Mouse (Mus musculus) hindbrain, embryonic 13.5 days (tissue): ENCODE measurements at regions not wholly inside any gene's neighbourhood (a gene's known extent, or its start where the extent isn't known, plus 50 kb on each side); places are given as distances from the start of the nearest gene placed in this dataset.
A peak's percentile ranks its signal among the peaks of the same experiment; 100 is the strongest.

Experiments
- ATAC-seq: fragments of 200-750 bp; cut with Nextera tagmentation; 2 replicates; pipeline ENCODE4 v1.8.0; 2017; ENCODE audit warnings: moderate TSS enrichment; ENCODE audit not compliant: low FRiP score
- H3K27ac ChIP-seq: fragments of 300-500 bp; sonication (generic); 2 replicates; pipeline ENCODE4 v1.5.1; 2015; ENCODE audit warnings: inconsistent platforms, mild to moderate bottlenecking, moderate library complexity
- H3K27me3 ChIP-seq: fragments of 300-500 bp; sonication (generic); 2 replicates; pipeline ENCODE4 v1.6.1; 2015; ENCODE audit warnings: mild to moderate bottlenecking, inconsistent platforms
- H3K36me3 ChIP-seq: fragments of 300-500 bp; sonication (generic); 2 replicates; pipeline ENCODE4 v1.6.1; 2015; ENCODE audit warnings: mild to moderate bottlenecking, inconsistent platforms
- H3K4me1 ChIP-seq: fragments of 300-500 bp; sonication (generic); replicated peaks from 2 replicates; pipeline ENCODE4 v1.6.1; 2015; ENCODE audit warnings: inconsistent platforms
- H3K4me2 ChIP-seq: fragments of 300-500 bp; sonication (generic); 2 replicates; pipeline ENCODE4 v1.6.1; 2015; ENCODE audit warnings: inconsistent platforms, mild to moderate bottlenecking, moderate library complexity
- H3K4me3 ChIP-seq: fragments of 300-500 bp; sonication (generic); 2 replicates; pipeline ENCODE4 v1.5.1; 2015; ENCODE audit warnings: mild to moderate bottlenecking, inconsistent platforms
- H3K9ac ChIP-seq: fragments of 300-500 bp; sonication (generic); 2 replicates; pipeline ENCODE4 v1.6.1; 2015; ENCODE audit warnings: mild to moderate bottlenecking, inconsistent platforms
- H3K9me3 ChIP-seq: fragments of 300-500 bp; sonication (generic); 2 replicates; pipeline ENCODE4 v1.6.1; 2016; ENCODE audit warnings: inconsistent platforms
- WGBS: fragments of 180-500 bp; shearing (Covaris S2); methylation state at CpG from one replicate; pipeline ENCODE4 v1.1.7; 2015; 5-methylcytosine and 5-hydroxymethylcytosine counted together

DNA sequence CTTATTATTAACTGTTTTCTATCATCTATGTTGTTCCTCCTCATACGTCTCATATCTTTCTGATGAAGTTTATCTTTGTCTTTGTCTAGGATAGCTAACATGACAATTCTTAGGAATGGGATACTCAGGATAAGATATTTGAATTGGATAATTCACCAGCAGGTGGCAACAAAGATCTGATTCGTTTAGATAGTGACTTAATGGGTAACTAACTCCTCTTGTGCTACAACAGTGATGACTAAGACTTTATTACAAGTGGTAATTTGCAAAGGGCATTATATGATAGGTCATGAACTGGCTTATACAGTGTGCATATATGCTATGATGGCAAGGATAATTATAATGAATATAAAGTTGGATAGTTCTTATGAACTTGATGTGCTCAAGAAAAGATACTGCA is 1207.9 kb downstream of the Nxph1 start:
- H3K4me1 ChIP-seq, result no peaks in the 10 kb centered on the region
- WGBS, result 63% methylated on average over 2 of the region's 2 CpGs
- H3K27ac ChIP-seq, result no peak overlapping the region
- H3K4me3 ChIP-seq, result no peak overlapping the region
- no peaks in the 10 kb centered on the region for H3K36me3 ChIP-seq
- H3K9me3 ChIP-seq, result no peaks in the 10 kb centered on the region
- no peak for ATAC-seq
- no peak overlapping the region for H3K9ac ChIP-seq
- H3K27me3 ChIP-seq, result no peaks in the 10 kb centered on the region
- no peak overlapping the region for H3K4me2 ChIP-seq

GRCm38 (mm10) chr6:10181590-10182183 is 1233.5 kb downstream of the Nxph1 start:
- Histone ChIP-seq H3K27ac (no peak overlapping the region), H3K36me3 (no peaks in the 10 kb centered on the region), H3K9ac (no peak overlapping the region), H3K27me3 (no peaks in the 10 kb centered on the region), H3K4me2 (no peak overlapping the region), H3K4me3 (no peak overlapping the region), H3K9me3 (0 out of 2 replicates have a peak, but pooled peaks cover 7% of the 10 kb centered on the region), H3K4me1 (no peaks in the 10 kb centered on the region)
- 71% methylated on average over 7 of the region's 7 CpGs for WGBS
- peak; percentile 80 for ATAC-seq

- Histone ChIP-seq H3K4me1 (no peaks in the 10 kb centered on the region), H3K4me3 (no peak overlapping the region), H3K9ac (no peak overlapping the region), H3K27ac (no peak overlapping the region), H3K27me3 (no peaks in the 10 kb centered on the region), H3K4me2 (no peak overlapping the region), H3K9me3 (0 out of 2 replicates have a peak, but pooled peaks cover 7% of the 10 kb centered on the region), H3K36me3 (no peaks in the 10 kb centered on the region)
- no peak for ATAC-seq
These were observed 1237.7 kb downstream of the Nxph1 start for GRCm38 (mm10) chr6:10185971-10186370.
